Comparison of ENCODE assay signal across 25 mouse cellular contexts in genomic region chr9:83572326-83572725, GRCm38 (mm10). TPM values are rescaled to one million over a fixed set of nuclear protein-coding genes. Genes with fewer than 3 reads are reported as not detected.
DNase-seq lines count a peak whose midpoint lies in the region; ATAC-seq and TF ChIP-seq lines count a peak whose summit lies in the region.
"Had no signal": no experiment of that assay in that cellular context is flagged by ENCODE, and none has a peak within 500 bp of the region (broad histone marks: within the 10 kb centered on the region; RNA-seq: fewer than 3 reads in every experiment).

No protein-coding gene starts in this region.

- no peak overlapping the region for H3K9ac ChIP-seq in liver, embryonic 15.5 days
- no peak overlapping the region for H3K9ac ChIP-seq in liver, postnatal 0 days (replicated peaks)
- H3K9ac ChIP-seq: forebrain, embryonic 12.5 days; heart, embryonic 15.5 days; limb, embryonic 13.5 days had no signal

- no peak for TF ChIP-seq CTCF in liver, postnatal 0 days (IDR thresholded peaks at IDR 0.05; ENCODE audit: low read depth)

- H3K4me2 ChIP-seq in liver, embryonic 15.5 days = no peak overlapping the region
- H3K4me2 ChIP-seq in liver, postnatal 0 days (ENCODE audit: low read depth, low read length) = no peak overlapping the region
- H3K4me2 ChIP-seq: forebrain, embryonic 12.5 days; heart, embryonic 15.5 days; limb, embryonic 13.5 days; midbrain, embryonic 11.5 days had no signal

- peak; percentile 63; the same call in 1 of the 2 replicates for ATAC-seq in liver, embryonic 15.5 days (ENCODE audit: insufficient read depth)
- peak; percentile 54 for ATAC-seq in CD4-positive, CD25-positive, alpha-beta regulatory T cell, adult 4 months
- ATAC-seq in liver, postnatal 0 days = peak; percentile 67
- ATAC-seq: hindbrain, embryonic 16.5 days; midbrain, embryonic 16.5 days; Patski had no signal

- TF ChIP-seq EP300 in liver, postnatal 0 days (IDR thresholded peaks at IDR 0.05; ENCODE audit: low read depth) = no peak

- DNase-seq in liver = no peak
- peak; percentile 45 for DNase-seq in CD4-positive, CD25-positive, alpha-beta regulatory T cell, adult 2 months (ENCODE audit: low read depth, low spot score)
- DNase-seq in liver, postnatal 0 days = no peak
- no peak for DNase-seq in heart, adult 8-10 months (ENCODE audit: low spot score)
- DNase-seq: adrenal gland, postnatal 14 days; B cell, adult 2 months; cerebellum, adult 2 months; cerebellum, postnatal 14 days; gastrocnemius, postnatal 10 days; kidney, adult 11 months; kidney, postnatal 14 days; lung, adult 18-20 months; right cerebral cortex, adult 18-20 months; spleen, adult 18-20 months had no signal

- 38% methylated on average over 2 of the region's 2 CpGs for WGBS in liver, embryonic 15.5 days (ENCODE audit: insufficient replicate concordance)
- 42% methylated on average over 2 of the region's 2 CpGs for WGBS in liver, postnatal 0 days (ENCODE audit: insufficient replicate concordance)

- H3K4me3 ChIP-seq in liver, embryonic 15.5 days (replicated peaks) = no peak overlapping the region
- H3K4me3 ChIP-seq in liver, postnatal 0 days (ENCODE audit: low read depth, low read length) = no peak overlapping the region
- H3K4me3 ChIP-seq: erythroblast, embryonic 14.5 days; forebrain, embryonic 12.5 days; heart, embryonic 15.5 days; limb, embryonic 13.5 days had no signal

- no peaks in the 10 kb centered on the region for H3K27me3 ChIP-seq in liver, embryonic 15.5 days
- H3K27me3 ChIP-seq in liver, postnatal 0 days (ENCODE audit: insufficient read depth, low read length) = no peaks in the 10 kb centered on the region
- H3K27me3 ChIP-seq: forebrain, embryonic 12.5 days; heart, embryonic 15.5 days; Patski had no signal

- no peaks in the 10 kb centered on the region for H3K9me3 ChIP-seq in liver, embryonic 15.5 days (replicated peaks)
- H3K9me3 ChIP-seq in liver, postnatal 0 days (ENCODE audit: low read length) = no peaks in the 10 kb centered on the region
- H3K9me3 ChIP-seq: forebrain, embryonic 12.5 days; heart, embryonic 15.5 days; limb, embryonic 13.5 days had no signal

- no peak overlapping the region for H3K27ac ChIP-seq in liver, embryonic 15.5 days (replicated peaks)
- no peak overlapping the region for H3K27ac ChIP-seq in liver, postnatal 0 days (ENCODE audit: low read depth)
- H3K27ac ChIP-seq: forebrain, embryonic 12.5 days had no signal

- H3K4me1 ChIP-seq in liver, embryonic 15.5 days (replicated peaks) = peaks cover 15% of the 10 kb centered on the region
- peaks cover 19% of the 10 kb centered on the region for H3K4me1 ChIP-seq in liver, postnatal 0 days (ENCODE audit: insufficient read depth)

- no peaks in the 10 kb centered on the region for H3K36me3 ChIP-seq in liver, embryonic 15.5 days (replicated peaks)
- H3K36me3 ChIP-seq in liver, postnatal 0 days (replicated peaks; ENCODE audit: insufficient read depth, low read length) = no peaks in the 10 kb centered on the region
- H3K36me3 ChIP-seq: forebrain, embryonic 12.5 days; heart, embryonic 15.5 days; limb, embryonic 13.5 days had no signal

RNA-seq across cellular contexts. Expression of gene Sh3bgrl2, which starts 24.2 kb away (rescaled TPM):
- 12.0 and 12.1 TPM in 2 replicates for polyA plus RNA-seq in liver, embryonic 15.5 days (2015; fragmentation: Nextera tagmentation; extraction: Ambion mirVana)
- polyA plus RNA-seq in CD4-positive, CD25-positive, alpha-beta regulatory T cell, adult 4 months (2017; shearing (Covaris generic)) = 10 to 100 TPM; 20.8 to 22.4 TPM
- 21.2 and 22.2 TPM in 2 replicates for polyA plus RNA-seq in liver, postnatal 0 days (2015; fragmentation: Nextera tagmentation; extraction: Ambion mirVana)
- 1 to 10 TPM; 3.8 to 8.4 (median 5.4) TPM for total RNA-seq in heart, adult 8-10 months (2022)
- total RNA-seq: MEL had no signal
